ENCODE assay signal across 9 mouse cellular contexts in genomic region chr9:40344801-40345492, GRCm38 (mm10).
DNase-seq lines count a peak whose midpoint lies in the region; ATAC-seq lines count a peak whose summit lies in the region.
"Had no signal": no experiment of that assay in that cellular context is flagged by ENCODE, and none has a peak within 500 bp of the region (broad histone marks: within the 10 kb centered on the region; RNA-seq: fewer than 3 reads in every experiment).

No protein-coding gene starts in this region.

- H3K4me3 ChIP-seq in neural tube, embryonic 11.5 days (ENCODE audit: low read depth, low read length), result no peak overlapping the region

- 72% methylated on average over 10 of the region's 10 CpGs for WGBS in neural tube, embryonic 11.5 days

- no peaks in the 10 kb centered on the region for H3K27me3 ChIP-seq in neural tube, embryonic 11.5 days (ENCODE audit: control insufficient read depth, insufficient read depth, low read length)

- DNase-seq in frontal cortex, postnatal 25 days (ENCODE audit: low spot score in 2 of 2), result no peak
- DNase-seq in neural tube, embryonic 11.5 days (ENCODE audit: low spot score), result no peak
- DNase-seq in neural tube, embryonic 10.5 days (ENCODE audit: extremely low spot score, low spot score), result no peak
- peak; percentile 46 for DNase-seq in induced T-regulatory cell, adult 2 months (ENCODE audit: low read depth)
- no peak for DNase-seq in thymus, postnatal 14 days
- no peak for DNase-seq in MN1 (ENCODE audit: low spot score)
- DNase-seq: kidney, postnatal 25 days had no signal

- ATAC-seq in frontal cortex, adult (ENCODE audit: low TSS enrichment), result peak; percentile 14
- ATAC-seq in neural tube, embryonic 11.5 days (ENCODE audit: insufficient read depth, low FRiP score, low TSS enrichment), result no peak
- peak; percentile 36; the same call in 1 of the 2 replicates for ATAC-seq in neutrophil, adult 5-6 weeks (ENCODE audit: extremely low read depth, insufficient number of reproducible peaks, low FRiP score, poor library complexity, severe bottlenecking)

- H3K27ac ChIP-seq in neural tube, embryonic 11.5 days (ENCODE audit: low read depth, low read length), result no peak overlapping the region

- H3K4me1 ChIP-seq in neural tube, embryonic 11.5 days (ENCODE audit: control insufficient read depth, insufficient read depth, low read length), result peaks cover 5% of the 10 kb centered on the region; the same call in 1 of the 2 replicates

- H3K36me3 ChIP-seq in neural tube, embryonic 11.5 days (ENCODE audit: control insufficient read depth, insufficient read depth, low read length), result no peaks in the 10 kb centered on the region

- peak overlapping the region; percentile 45; the same call in 1 of the 2 replicates for H3K4me2 ChIP-seq in neural tube, embryonic 11.5 days (ENCODE audit: low read depth)

- H3K9ac ChIP-seq in neural tube, embryonic 11.5 days (ENCODE audit: low read length), result no peak overlapping the region

- H3K9me3 ChIP-seq in neural tube, embryonic 11.5 days (ENCODE audit: control insufficient read depth, low read length), result no peaks in the 10 kb centered on the region
